Mouse (Mus musculus) E14TG2a.4 (cell line): ENCODE data around the gene Gli3.

Source experiments
- CTCF ChIP-seq: conservative IDR thresholded peaks from 2 replicates; pipeline ENCODE4 v1.5.1; 2014; ENCODE audit warnings: low read length
- POU5F1 ChIP-seq: IDR thresholded peaks from 2 replicates; pipeline ENCODE4 v1.6.1; 2014; ENCODE audit warnings: low read length, borderline replicate concordance

- TF ChIP-seq CTCF (no peak), POU5F1 (no peak)
These were observed 229.4 kb downstream of the Gli3 start for GRCm38 (mm10) chr13:15692465-15692809.
